Mouse (Mus musculus) small intestine, adult 2 months (tissue): ENCODE results near the gene Apopt1.

ENCODE experiments used
- CTCF ChIP-seq: fragments of 200-500 bp; IDR thresholded peaks from 2 replicates; pipeline ENCODE4 v1.5.1; 2012; ENCODE audit warnings: low read depth, mild to moderate bottlenecking, control low read depth, inconsistent platforms, low read length, moderate library complexity, mixed read lengths; ENCODE audit not compliant: insufficient replicate concordance, insufficient read length; ENCODE audit errors: extremely low read depth
- POLR2A ChIP-seq: fragments of 200-500 bp; IDR thresholded peaks from 2 replicates; pipeline ENCODE4 v1.6.1; 2012; ENCODE audit warnings: low read depth, mild to moderate bottlenecking, control low read depth, inconsistent platforms, low read length, moderate library complexity

- TF ChIP-seq CTCF (no peak), POLR2A (no peak)
Measured at GRCm38 (mm10) chr12:111710091-111710490, 3.0 kb upstream of the Apopt1 start.
